Mouse (Mus musculus) midbrain, postnatal 0 days (tissue): Measurements from ENCODE around the gene Gm14327. TPM values are rescaled to one million over a fixed set of nuclear protein-coding genes. Genes with fewer than 3 reads are reported as not detected.
"Not testable (repeated sequence)": the region's sequence is repeated elsewhere in the genome, so short reads cannot be mapped to it uniquely, and the experiment has no call there.

Experiments
- ATAC-seq: fragments of 200-750 bp; cut with Nextera tagmentation; 2 replicates; pipeline ENCODE4 v1.8.0; 2017; ENCODE audit warnings: moderate number of reproducible peaks, mild to moderate bottlenecking, moderate TSS enrichment, moderate library complexity; ENCODE audit not compliant: low FRiP score
- DNase-seq: peaks from one replicate; pipeline ENCODE4 v3.0.0-alpha.2; 2015; ENCODE audit warnings: low spot score
- H3K27ac ChIP-seq: fragments of 300-500 bp; sonication (generic); 2 replicates; pipeline ENCODE4 v1.5.1; 2014; ENCODE audit warnings: low read depth, mild to moderate bottlenecking, low read length, mixed read lengths
- H3K27me3 ChIP-seq: fragments of 300-500 bp; sonication (generic); 2 replicates; pipeline ENCODE4 v1.6.1; 2014; ENCODE audit warnings: low read length, control low read depth, mixed read lengths; ENCODE audit not compliant: insufficient read depth
- H3K36me3 ChIP-seq: fragments of 300-500 bp; sonication (generic); 2 replicates; pipeline ENCODE4 v1.6.1; 2014; ENCODE audit warnings: low read length, control low read depth, mixed read lengths; ENCODE audit not compliant: insufficient read depth
- H3K4me1 ChIP-seq: fragments of 300-500 bp; sonication (generic); 2 replicates; pipeline ENCODE4 v1.6.1; 2014; ENCODE audit warnings: mild to moderate bottlenecking, control low read depth, antibody characterized with exemption, low read length, mixed read lengths; ENCODE audit not compliant: insufficient read depth
- H3K4me2 ChIP-seq: fragments of 300-500 bp; sonication (generic); 2 replicates; pipeline ENCODE4 v1.6.1; 2014; ENCODE audit warnings: low read depth, mild to moderate bottlenecking, low read length, mixed read lengths; ENCODE audit not compliant: poor library complexity, severe bottlenecking
- H3K4me3 ChIP-seq: fragments of 300-500 bp; sonication (generic); 2 replicates; pipeline ENCODE4 v1.5.1; 2014; ENCODE audit warnings: low read depth, mild to moderate bottlenecking, low read length, moderate library complexity
- H3K9ac ChIP-seq: fragments of 300-500 bp; sonication (generic); replicated peaks from 2 replicates; pipeline ENCODE4 v1.6.1; 2014; ENCODE audit warnings: mild to moderate bottlenecking, low read length, moderate library complexity, mixed read lengths; ENCODE audit not compliant: poor library complexity, severe bottlenecking
- H3K9me3 ChIP-seq: fragments of 300-500 bp; sonication (generic); 2 replicates; pipeline ENCODE4 v1.6.1; 2016; ENCODE audit warnings: low read length, control low read depth
- WGBS: fragments of 180-500 bp; shearing (Covaris S2); extraction: QIAGEN DNeasy Blood & Tissue Kit; methylation state at CpG from one replicate; pipeline ENCODE4 v1.1.7; 2014; 5-methylcytosine and 5-hydroxymethylcytosine counted together
- polyA plus RNA-seq: library from polyadenylated mRNA; unstranded; fragments of >200 nt; fragmentation: Nextera tagmentation; extraction: Ambion mirVana; gene quantifications from 2 replicates; pipeline ENCODE4 v1.2.1, GENCODE M21; 2015
- total RNA-seq: library from RNA; depleted of rRNA; stranded (reverse); fragments of >200 nt; gene quantifications from 2 replicates; pipeline ENCODE4 v1.2.3, GENCODE M21; 2014; rRNA removed

Gm14327 gene
- total RNA-seq (1.9 and 3.3 TPM in 2 replicates), polyA plus RNA-seq (2.6 and 4.1 TPM in 2 replicates)

DNA sequence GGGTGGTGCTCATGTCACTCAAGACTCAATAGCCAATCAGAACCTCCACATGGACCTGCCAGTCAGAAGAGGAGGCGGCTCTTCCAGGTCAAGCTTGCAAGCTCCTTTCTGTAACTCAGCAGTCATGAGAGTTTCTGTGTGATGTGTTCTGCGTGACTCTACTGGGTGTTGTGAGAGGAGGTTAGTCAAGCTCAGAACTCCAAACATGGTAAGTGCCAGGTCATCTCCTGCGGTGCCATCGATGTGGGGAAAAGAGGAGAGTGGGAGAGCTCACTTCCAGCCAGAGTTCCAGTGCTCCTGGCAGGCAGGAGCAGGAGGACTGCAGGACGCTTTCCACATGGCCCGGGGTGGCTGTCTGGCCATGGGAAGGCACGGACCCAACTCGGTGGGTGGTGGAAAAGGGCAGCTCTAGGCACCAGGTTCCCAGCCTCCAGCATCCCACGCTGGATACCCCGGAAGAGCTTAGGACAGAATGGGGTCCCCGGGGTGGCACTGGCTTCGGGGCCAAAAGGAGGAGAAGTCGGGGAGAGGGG, at the start of gene Gm14327:
TSS of gene Gm14327 (plus strand) at position 51 of the 533 bp plus-strand sequence.
- not testable (repeated sequence) for H3K9me3 ChIP-seq, H3K36me3 ChIP-seq, H3K9ac ChIP-seq, H3K4me2 ChIP-seq, H3K27me3 ChIP-seq, H3K4me3 ChIP-seq, ATAC-seq, H3K4me1 ChIP-seq, DNase-seq, H3K27ac ChIP-seq
- 46% methylated on average over 7 of the region's 13 CpGs for WGBS

DNA sequence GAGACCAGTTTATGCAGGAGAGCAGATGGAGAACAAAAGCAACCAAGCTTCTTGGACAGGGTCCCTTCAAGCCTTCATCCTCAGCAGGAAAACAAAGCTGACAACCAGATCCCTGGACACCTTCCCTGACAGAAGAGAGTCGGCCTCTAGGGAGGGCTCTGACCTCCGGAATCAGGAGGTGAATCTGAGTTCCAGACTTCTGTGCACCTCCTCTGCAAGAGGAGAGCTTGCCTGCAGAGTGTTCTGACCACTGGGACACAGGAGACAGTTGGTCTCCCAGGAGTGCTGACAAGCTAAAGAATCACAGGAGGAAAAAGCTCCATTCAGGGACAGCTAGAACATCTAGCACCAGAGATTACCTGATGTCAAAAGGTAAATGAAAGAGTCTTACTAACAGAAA, 34.6 kb upstream of the Gm14327 start:
- H3K9ac ChIP-seq, H3K4me3 ChIP-seq, H3K9me3 ChIP-seq, H3K36me3 ChIP-seq, H3K4me2 ChIP-seq, H3K27ac ChIP-seq, H3K27me3 ChIP-seq, DNase-seq, H3K4me1 ChIP-seq, ATAC-seq: not testable (repeated sequence)
- 81% methylated on average over 2 of the region's 2 CpGs for WGBS

GRCm38 (mm10) chr2:177887743-177888142, 9.2 kb upstream of the Gm14327 start:
- 88% methylated on average over 12 of the region's 14 CpGs for WGBS
- not testable (repeated sequence) for H3K4me3 ChIP-seq, H3K4me2 ChIP-seq, H3K4me1 ChIP-seq, H3K9me3 ChIP-seq, H3K27me3 ChIP-seq, H3K36me3 ChIP-seq, DNase-seq, ATAC-seq, H3K27ac ChIP-seq, H3K9ac ChIP-seq

DNA sequence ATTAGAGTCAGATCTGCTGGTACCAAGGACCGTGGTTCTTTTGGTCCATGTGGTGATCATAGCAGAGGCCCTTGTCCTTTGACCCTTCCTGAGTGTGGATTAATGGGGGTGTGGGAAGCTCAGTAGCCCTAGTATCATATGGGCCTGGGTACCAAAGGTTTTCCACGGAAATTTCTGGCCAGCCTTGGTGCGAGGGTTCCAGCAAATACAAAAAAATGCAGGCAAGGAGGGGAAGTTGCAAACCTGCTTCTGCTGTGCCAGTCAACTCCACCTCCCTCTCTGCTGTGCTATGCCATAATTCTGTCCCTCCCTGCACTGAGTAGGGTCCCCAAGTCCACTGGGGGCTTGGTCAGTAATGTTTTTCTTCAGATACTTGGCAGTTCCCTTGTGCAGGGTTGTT, 1.3 kb downstream of the Gm14327 start:
- 85% methylated on average over 2 of the region's 3 CpGs for WGBS
- H3K4me2 ChIP-seq, ATAC-seq, H3K9ac ChIP-seq, H3K36me3 ChIP-seq, H3K27me3 ChIP-seq, H3K9me3 ChIP-seq, H3K4me3 ChIP-seq, DNase-seq, H3K4me1 ChIP-seq, H3K27ac ChIP-seq: not testable (repeated sequence)

GRCm38 (mm10) chr2:177903276-177903675, 6.4 kb downstream of the Gm14327 start:
- not testable (repeated sequence) for H3K9me3 ChIP-seq, ATAC-seq, DNase-seq, H3K9ac ChIP-seq, H3K36me3 ChIP-seq, H3K4me3 ChIP-seq, H3K27ac ChIP-seq, H3K27me3 ChIP-seq, H3K4me1 ChIP-seq, H3K4me2 ChIP-seq
- no CpG with 5 or more reads among the region's 12 CpGs for WGBS

GRCm38 (mm10) chr2:177925563-177926103, 28.7 kb downstream of the Gm14327 start, which contains the start of gene Zfp972:
TSS of gene Zfp972 (minus strand) at chr2:177925613.
- not testable (repeated sequence) for H3K9me3 ChIP-seq, H3K4me3 ChIP-seq, H3K9ac ChIP-seq, ATAC-seq, H3K4me2 ChIP-seq, H3K4me1 ChIP-seq, H3K27me3 ChIP-seq, H3K27ac ChIP-seq, H3K36me3 ChIP-seq, DNase-seq
- WGBS, result 68% methylated on average over 4 of the region's 5 CpGs

Other genes with a start within 250 kb of the Gm14327 start
- gene Gm14322, start 137.8 kb upstream of the Gm14327 start, total RNA-seq, result 1.8 and 2.6 TPM in 2 replicates
- 4.6 and 5.7 TPM in 2 replicates for gene Gm14322, start 137.8 kb upstream of the Gm14327 start, polyA plus RNA-seq
- 69.3 and 150 TPM in 2 replicates for gene Gm14325, start 56.8 kb upstream of the Gm14327 start, total RNA-seq
- 33.7 and 44.7 TPM in 2 replicates for gene Gm14325, start 56.8 kb upstream of the Gm14327 start, polyA plus RNA-seq
- gene Zfp972, start 28.5 kb downstream of the Gm14327 start, total RNA-seq, result not detected in 2 replicates
- gene Zfp972, start 28.5 kb downstream of the Gm14327 start, polyA plus RNA-seq, result 0.33 and 1.00 TPM in 2 replicates
- 11.0 and 17.3 TPM in 2 replicates for gene Gm14326, start 60.2 kb downstream of the Gm14327 start, total RNA-seq
- gene Gm14326, start 60.2 kb downstream of the Gm14327 start, polyA plus RNA-seq, result 15.3 and 15.9 TPM in 2 replicates
- 9.6 and 13.0 TPM in 2 replicates for gene Zfp971, start 126.2 kb downstream of the Gm14327 start, total RNA-seq
- gene Zfp971, start 126.2 kb downstream of the Gm14327 start, polyA plus RNA-seq, result 11.2 and 12.0 TPM in 2 replicates
- 17.4 and 17.5 TPM in 2 replicates for gene Zfp931, start 181.4 kb downstream of the Gm14327 start, total RNA-seq
- gene Zfp931, start 181.4 kb downstream of the Gm14327 start, polyA plus RNA-seq, result 12.9 and 14.8 TPM in 2 replicates
- gene Phactr3, start 221.9 kb downstream of the Gm14327 start, total RNA-seq, result 105 and 130 TPM in 2 replicates
- 94.2 and 96.5 TPM in 2 replicates for gene Phactr3, start 221.9 kb downstream of the Gm14327 start, polyA plus RNA-seq